Mouse (Mus musculus): Measurements from ENCODE around the gene Pptc7. TPM values are rescaled to one million over a fixed set of nuclear protein-coding genes. Genes with fewer than 3 reads are reported as not detected.
A peak's percentile ranks its signal among the peaks of the same experiment; 100 is the strongest.

Gene Pptc7
- polyA plus RNA-seq, 1 experiment, result 48.0 TPM

DNA sequence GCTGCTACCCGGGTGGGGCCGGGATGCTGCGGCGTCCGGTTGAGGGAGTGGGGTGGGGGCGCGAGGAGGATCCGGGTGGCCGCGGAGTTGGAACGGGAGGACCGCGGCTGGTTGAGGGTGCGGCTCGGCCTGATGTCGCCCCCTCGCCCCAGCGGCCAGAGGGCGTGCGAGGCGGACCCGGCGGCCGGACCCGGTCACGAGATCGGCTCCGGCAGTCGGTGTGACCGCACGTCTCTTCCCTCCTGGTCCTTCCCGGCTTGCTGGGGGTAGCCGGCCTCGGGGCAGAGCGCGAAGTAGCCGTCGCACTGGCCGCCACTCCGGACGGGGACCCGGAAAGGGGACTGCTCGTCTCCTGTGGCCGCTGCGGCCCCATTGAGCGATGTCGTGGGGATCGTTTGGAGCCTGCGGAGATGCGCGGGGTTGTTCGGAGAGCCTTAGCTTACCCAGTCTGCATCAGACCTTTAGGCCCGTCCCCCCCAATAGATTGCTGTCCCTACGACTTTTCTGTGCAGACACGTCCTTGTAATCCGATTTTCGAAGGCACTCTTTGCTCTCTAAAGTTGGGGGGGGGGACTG is 70.4 kb downstream of the Pptc7 start:
- H3K4me1 ChIP-seq (ENCODE audit: control insufficient read depth, insufficient read depth, low read length), result no peaks in the 10 kb centered on the region; the same call in 1 of the 2 replicates

DNA sequence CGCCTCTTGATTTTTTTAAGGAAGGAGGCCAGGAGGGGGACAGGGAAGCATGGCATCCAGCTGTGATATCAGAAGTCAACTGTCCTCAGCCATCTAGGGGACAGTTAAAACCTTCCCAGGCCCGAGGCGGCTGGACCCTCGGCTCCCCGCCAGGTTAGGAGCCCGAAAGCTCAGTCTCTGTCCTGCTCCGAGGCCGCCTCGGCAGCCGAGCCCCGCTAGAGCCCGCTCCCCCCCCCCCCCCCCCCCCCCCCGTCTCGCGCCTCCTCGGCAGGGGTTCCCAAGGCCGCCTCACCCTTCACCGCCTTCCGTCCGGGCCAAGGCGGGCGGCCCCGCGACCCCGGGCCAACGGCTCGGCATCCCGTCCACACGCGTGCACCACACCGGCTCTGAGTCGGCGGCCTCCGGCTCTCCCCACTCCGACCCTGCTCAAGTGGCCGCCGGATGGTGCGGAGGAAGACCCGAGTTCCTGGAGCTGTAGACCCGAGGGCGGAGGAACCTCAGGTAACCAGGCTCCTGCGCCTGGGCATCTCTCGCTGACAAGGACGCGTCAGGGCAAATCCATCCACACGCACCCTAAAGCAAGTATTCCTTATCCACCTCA is 87.5 kb downstream of the Pptc7 start, which contains the start of gene Gpn3:
Gpn3 (plus strand) TSS at position 286 of the 601 bp plus-strand sequence.
- Histone ChIP-seq H3K36me3 (ENCODE audit: control insufficient read depth, insufficient read depth, low read length) (peaks cover 3% of the 10 kb centered on the region), H3K27ac (ENCODE audit: control insufficient read depth, insufficient read depth, low read depth, low read length) (peak within 1 kb of the TSS; percentile 99), H3K27me3 (ENCODE audit: control insufficient read depth, insufficient read depth, low read length) (no peaks in the 10 kb centered on the region), H3K4me1 (ENCODE audit: control insufficient read depth, insufficient read depth, low read length) (no peaks in the 10 kb centered on the region; the same call in 1 of the 2 replicates), H3K4me3 (ENCODE audit: control insufficient read depth, low read depth, low read length) (peak within 1 kb of the TSS; percentile 89)
- TF ChIP-seq CTCF (IDR thresholded peaks at IDR 0.05; ENCODE audit: control insufficient read depth, insufficient read depth, insufficient replicate concordance, low read depth, low read length) (no peak), POLR2A (IDR thresholded peaks at IDR 0.05; ENCODE audit: control insufficient read depth, low read depth, low read length) (no peak; the same call in none of the 2 replicates)

More for the DNA sequence above, 70.4 kb downstream of the Pptc7 start:
- Histone ChIP-seq H3K4me3 (ENCODE audit: control insufficient read depth, low read depth, low read length) (peak overlapping the region; percentile 90), H3K27ac (ENCODE audit: control insufficient read depth, insufficient read depth, low read depth, low read length) (no peak overlapping the region; the same call in 1 of the 2 replicates), H3K27me3 (ENCODE audit: control insufficient read depth, insufficient read depth, low read length) (no peaks in the 10 kb centered on the region), H3K36me3 (ENCODE audit: control insufficient read depth, insufficient read depth, low read length) (no peaks in the 10 kb centered on the region; the same call in none of the 2 replicates)
- TF ChIP-seq CTCF (IDR thresholded peaks at IDR 0.05; ENCODE audit: control insufficient read depth, insufficient read depth, insufficient replicate concordance, low read depth, low read length) (no peak), POLR2A (IDR thresholded peaks at IDR 0.05; ENCODE audit: control insufficient read depth, low read depth, low read length) (no peak)

DNA sequence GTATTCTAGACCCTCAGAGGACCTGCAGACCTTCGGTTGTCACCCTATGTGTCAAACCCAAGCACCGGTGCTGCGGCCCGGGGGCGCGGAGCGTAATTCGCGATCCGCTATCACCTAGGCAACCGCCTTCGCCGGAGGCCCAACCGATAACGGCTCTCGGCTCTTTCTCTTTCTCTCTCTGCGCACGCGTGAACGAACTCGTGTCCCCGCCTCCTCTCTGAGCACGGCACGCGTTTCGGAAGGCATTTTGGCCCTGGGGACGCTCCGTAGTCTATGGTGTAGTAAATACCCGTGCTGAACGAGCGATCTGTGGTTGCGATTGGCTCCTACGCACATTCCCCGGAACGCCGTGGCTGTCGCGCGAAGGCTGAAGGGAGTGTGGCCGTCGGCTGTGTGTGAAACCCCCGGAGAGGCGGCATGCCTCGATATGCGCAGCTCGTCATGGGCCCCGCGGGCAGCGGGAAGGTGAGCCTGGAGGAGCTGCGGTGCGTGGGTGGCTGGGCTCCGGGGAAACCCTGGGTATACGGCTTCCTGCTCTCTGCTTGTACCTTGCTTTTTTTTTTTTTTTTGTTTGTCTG is 88.1 kb downstream of the Pptc7 start, which contains the start of gene Fam216a:
Fam216a (minus strand) TSS at position 173 of the 578 bp plus-strand sequence.
- no peaks in the 10 kb centered on the region; the same call in 1 of the 2 replicates for H3K4me1 ChIP-seq (ENCODE audit: control insufficient read depth, insufficient read depth, low read length)

DNA sequence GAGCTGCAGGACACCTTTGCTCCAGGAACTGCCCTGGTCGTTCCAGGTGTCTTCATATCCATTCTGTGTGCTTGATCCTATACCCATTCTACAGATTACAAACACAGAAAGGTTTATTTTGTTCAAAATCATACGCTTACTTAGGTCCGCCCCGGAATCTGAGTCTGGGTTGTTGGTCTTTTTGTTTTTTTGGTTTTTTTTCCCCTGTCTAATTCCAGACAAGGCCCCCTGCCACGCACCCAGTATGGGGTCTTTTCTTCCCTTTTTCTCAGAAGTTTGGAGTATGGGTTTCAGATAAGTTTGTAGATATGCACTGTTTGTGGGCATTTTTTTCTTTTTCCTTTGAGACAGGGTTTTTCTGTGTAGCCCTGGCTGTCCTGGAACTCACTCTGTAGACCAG is 88.7 kb downstream of the Pptc7 start:
- TF ChIP-seq CTCF (IDR thresholded peaks at IDR 0.05; ENCODE audit: control insufficient read depth, insufficient read depth, insufficient replicate concordance, low read depth, low read length) (no peak), POLR2A (IDR thresholded peaks at IDR 0.05; ENCODE audit: control insufficient read depth, low read depth, low read length) (no peak)
- Histone ChIP-seq H3K4me3 (ENCODE audit: control insufficient read depth, low read depth, low read length) (peak overlapping the region; percentile 89), H3K4me1 (ENCODE audit: control insufficient read depth, insufficient read depth, low read length) (no peaks in the 10 kb centered on the region; the same call in 1 of the 2 replicates), H3K27ac (ENCODE audit: control insufficient read depth, insufficient read depth, low read depth, low read length) (peak overlapping the region; percentile 73), H3K27me3 (ENCODE audit: control insufficient read depth, insufficient read depth, low read length) (no peaks in the 10 kb centered on the region), H3K36me3 (ENCODE audit: control insufficient read depth, insufficient read depth, low read length) (peaks cover 2% of the 10 kb centered on the region)

More for the DNA sequence above, 88.1 kb downstream of the Pptc7 start, which contains the start of gene Fam216a:
- TF ChIP-seq CTCF (IDR thresholded peaks at IDR 0.05; ENCODE audit: control insufficient read depth, insufficient read depth, insufficient replicate concordance, low read depth, low read length) (no peak), POLR2A (IDR thresholded peaks at IDR 0.05; ENCODE audit: control insufficient read depth, low read depth, low read length) (peak; percentile 68; the same call in 1 of the 2 replicates)
- H3K4me3 ChIP-seq (ENCODE audit: control insufficient read depth, low read depth, low read length), result peak within 1 kb of the TSS; percentile 89
- peaks cover 2% of the 10 kb centered on the region for H3K36me3 ChIP-seq (ENCODE audit: control insufficient read depth, insufficient read depth, low read length)
- H3K27me3 ChIP-seq (ENCODE audit: control insufficient read depth, insufficient read depth, low read length), result no peaks in the 10 kb centered on the region
- H3K27ac ChIP-seq (ENCODE audit: control insufficient read depth, insufficient read depth, low read depth, low read length), result peak within 1 kb of the TSS; percentile 99

Other genes with a start within 250 kb of the Pptc7 start
- gene Cux2, start 234.3 kb upstream of the Pptc7 start, polyA plus RNA-seq (2012; rRNA removed), result 7.5 and 9.1 TPM in 2 replicates
- 1.4 and 1.5 TPM in 2 replicates for gene Myl2, start 183.4 kb upstream of the Pptc7 start, polyA plus RNA-seq (2012; rRNA removed)
- gene Ccdc63, start 143.5 kb upstream of the Pptc7 start, polyA plus RNA-seq (2012; rRNA removed), result 288 and 313 TPM in 2 replicates
- gene Ppp1cc, start 126.1 kb upstream of the Pptc7 start, polyA plus RNA-seq (2012; rRNA removed), result 524 and 547 TPM in 2 replicates
- 0.93 and 0.99 TPM in 2 replicates for gene Hvcn1, start 77.6 kb upstream of the Pptc7 start, polyA plus RNA-seq (2012; rRNA removed)
- 59.8 and 63.3 TPM in 2 replicates for gene Tctn1, start 19.9 kb upstream of the Pptc7 start, polyA plus RNA-seq (2012; rRNA removed)
- gene Rad9b, start 69.9 kb downstream of the Pptc7 start, polyA plus RNA-seq (2012; rRNA removed), result 23.1 and 28.0 TPM in 2 replicates
- 51.0 and 57.4 TPM in 2 replicates for gene Vps29, start 70.0 kb downstream of the Pptc7 start, polyA plus RNA-seq (2012; rRNA removed)
- 27.6 and 27.8 TPM in 2 replicates for gene Gpn3, start 87.5 kb downstream of the Pptc7 start, polyA plus RNA-seq (2012; rRNA removed)
- gene Fam216a, start 88.0 kb downstream of the Pptc7 start, polyA plus RNA-seq (2012; rRNA removed), result 171 and 178 TPM in 2 replicates
- 35.0 and 35.1 TPM in 2 replicates for gene Arpc3, start 107.5 kb downstream of the Pptc7 start, polyA plus RNA-seq (2012; rRNA removed)
- gene Anapc7, start 137.3 kb downstream of the Pptc7 start, polyA plus RNA-seq (2012; rRNA removed), result 16.1 and 16.2 TPM in 2 replicates
- gene Atp2a2, start 217.9 kb downstream of the Pptc7 start, polyA plus RNA-seq (2012; rRNA removed), result 49.8 and 55.9 TPM in 2 replicates